Mouse (Mus musculus): Measurements from ENCODE around the gene Unc93a.
"Not testable (repeated sequence)": the region's sequence is repeated elsewhere in the genome, so short reads cannot be mapped to it uniquely, and the experiment has no call there.

Unc93a gene

DNA sequence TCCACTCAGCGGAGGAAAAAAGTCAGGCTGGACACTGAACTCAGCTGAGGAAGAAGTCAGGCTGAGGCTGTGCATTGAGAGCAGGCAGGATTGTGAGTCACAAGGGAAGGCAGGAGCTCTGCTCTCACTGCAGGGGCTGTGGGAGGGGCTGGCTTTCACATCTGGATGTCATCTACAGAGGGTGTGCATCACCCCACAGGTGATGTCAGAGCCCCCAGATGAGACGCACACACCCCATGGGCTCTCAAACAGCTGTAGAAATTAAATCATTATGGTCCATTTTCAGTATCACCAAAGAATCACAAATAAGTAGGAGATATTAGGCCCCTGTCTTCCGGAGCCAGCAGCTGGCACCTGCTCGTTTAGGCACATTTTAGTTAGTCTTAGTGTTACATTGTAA is at the start of gene Unc93a:
TSS of gene Unc93a (minus strand) at position 101 of the 400 bp plus-strand sequence.
- DNase-seq, result not testable (repeated sequence)

DNA sequence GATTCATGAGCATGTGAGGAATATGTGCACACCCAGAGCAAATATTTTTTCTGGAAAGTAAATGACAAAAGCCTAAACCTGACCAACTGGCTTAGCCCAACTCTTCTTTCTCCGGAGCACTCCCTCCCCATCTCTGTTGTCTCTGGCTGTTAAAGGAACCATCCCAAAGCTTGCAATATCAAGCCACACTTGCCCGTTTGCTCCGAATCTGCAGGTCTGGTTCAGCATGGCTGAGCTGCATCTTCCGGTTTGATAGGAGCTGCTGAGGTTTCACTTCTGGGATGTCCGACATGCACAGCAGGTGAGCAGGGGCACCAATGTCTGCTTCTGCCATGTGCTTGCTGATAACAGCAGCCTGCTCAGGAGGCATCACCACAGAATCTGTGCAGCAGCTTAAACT is 48.9 kb upstream of the Unc93a start:
- DNase-seq, result not testable (repeated sequence)

DNA sequence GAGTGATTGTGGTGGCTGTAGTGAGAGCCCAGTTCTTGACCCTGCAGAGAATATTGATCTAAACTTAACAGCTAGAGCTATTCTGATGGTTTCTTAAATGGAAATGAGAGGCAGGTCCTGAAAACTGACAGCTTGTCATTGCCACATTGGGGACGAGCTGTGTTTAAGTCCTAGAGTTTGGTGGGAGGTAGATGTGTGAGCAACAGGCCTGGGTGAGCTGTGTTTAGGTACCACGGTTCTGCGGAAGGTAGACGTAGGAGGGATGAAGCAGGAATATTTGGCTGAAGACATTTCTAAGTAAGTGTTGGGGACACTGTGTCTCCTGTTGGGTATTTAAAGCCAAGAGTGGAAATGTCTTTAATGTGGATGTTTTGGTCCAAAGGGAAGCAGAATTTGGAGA is 47.4 kb upstream of the Unc93a start:
- not testable (repeated sequence) for DNase-seq

DNA sequence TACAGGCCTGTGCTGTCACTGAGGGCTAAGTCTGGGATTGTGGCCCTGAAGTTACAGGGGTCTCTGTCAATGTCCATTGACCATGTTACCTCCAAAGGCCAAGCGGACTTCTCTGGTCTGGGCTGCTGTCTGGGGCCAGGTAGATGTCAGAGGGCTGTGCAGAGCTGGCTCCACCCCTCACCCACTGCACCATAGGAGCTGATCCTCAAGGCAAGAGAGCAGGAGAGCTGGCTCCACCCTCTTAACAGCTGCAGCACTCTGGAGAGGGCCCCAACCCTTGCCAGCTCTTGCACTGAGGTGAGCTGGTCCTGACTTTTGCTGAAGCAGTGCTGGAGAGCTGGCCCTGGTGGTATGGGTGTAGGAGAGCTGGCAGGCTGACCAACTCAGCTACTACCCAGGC is 46.2 kb upstream of the Unc93a start:
- not testable (repeated sequence) for DNase-seq

DNA sequence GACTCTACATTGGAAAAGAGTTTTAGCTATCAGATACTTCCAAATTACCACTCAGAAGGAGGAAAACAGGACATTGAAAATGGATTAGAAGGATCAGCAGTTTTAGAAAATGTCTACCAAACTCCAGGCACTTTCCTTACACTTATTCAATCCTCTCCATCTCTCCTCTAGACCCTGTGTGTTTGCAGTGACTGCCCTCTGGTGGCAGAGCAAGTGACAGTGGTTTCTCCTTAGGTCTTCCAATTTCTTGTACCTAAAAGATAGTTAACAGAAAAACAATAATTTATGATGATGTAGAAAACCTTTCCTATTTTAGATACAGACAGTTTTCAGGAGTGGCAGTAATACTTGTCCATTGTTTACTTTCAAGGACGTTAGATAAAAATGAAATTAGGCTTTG is 44.0 kb upstream of the Unc93a start:
- not testable (repeated sequence) for DNase-seq

DNA sequence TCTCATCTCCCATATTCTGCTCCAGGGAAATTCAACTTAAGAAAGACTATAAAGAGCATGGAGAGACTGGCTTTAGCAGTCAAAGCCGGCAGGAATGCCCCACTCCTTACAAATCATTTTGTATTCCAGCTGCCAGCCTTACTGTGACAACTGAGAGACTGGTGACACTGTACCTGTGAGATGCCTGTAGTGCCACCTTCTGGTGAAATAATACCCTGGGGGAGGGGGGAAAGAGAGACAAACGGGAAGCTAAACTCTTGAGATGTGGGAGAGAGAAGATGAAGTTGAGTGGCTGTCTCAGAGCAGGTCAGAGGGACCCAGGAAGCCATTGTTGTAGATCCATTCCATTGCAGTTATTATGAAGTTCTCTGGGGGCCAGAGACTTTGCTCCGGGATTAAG is 42.4 kb upstream of the Unc93a start:
- not testable (repeated sequence) for DNase-seq

DNA sequence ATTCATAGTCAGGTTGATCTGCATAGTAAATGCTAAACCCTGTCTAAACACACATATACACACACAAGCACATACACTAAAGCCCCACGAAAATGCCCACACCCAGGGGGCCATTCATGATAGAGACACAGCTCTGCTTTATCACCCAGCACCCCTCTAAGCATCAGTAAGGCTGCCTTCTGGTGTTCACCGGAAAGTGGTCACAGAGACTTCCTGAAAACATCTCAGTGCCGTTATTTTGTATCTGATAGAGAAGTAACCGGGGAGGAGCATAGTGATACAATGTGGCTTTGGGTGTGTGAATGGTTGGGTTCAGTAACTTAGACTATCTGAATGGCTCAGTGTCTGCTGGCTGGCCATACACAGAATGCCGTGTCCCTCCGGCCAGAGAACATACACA is 42.0 kb upstream of the Unc93a start:
- DNase-seq, result not testable (repeated sequence)

DNA sequence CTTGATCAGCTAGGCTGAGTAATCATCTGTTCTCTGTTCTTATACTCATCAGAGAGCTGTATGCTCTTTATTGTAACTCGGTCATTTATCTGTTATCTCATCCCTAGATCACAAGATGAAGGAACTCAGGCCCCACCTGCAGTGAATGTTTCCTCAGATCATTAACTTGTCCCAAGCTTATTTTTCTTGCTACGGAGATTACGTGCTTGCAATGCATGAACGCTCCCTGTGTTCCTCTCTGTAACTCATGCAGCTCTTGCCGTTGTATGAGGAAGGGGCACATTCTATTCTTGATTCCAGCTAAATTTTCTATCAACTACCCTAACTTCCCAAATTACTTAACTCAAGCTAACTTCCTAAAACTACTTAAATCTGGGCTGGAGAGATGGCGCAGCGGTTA is 14.5 kb upstream of the Unc93a start:
- not testable (repeated sequence) for DNase-seq

DNA sequence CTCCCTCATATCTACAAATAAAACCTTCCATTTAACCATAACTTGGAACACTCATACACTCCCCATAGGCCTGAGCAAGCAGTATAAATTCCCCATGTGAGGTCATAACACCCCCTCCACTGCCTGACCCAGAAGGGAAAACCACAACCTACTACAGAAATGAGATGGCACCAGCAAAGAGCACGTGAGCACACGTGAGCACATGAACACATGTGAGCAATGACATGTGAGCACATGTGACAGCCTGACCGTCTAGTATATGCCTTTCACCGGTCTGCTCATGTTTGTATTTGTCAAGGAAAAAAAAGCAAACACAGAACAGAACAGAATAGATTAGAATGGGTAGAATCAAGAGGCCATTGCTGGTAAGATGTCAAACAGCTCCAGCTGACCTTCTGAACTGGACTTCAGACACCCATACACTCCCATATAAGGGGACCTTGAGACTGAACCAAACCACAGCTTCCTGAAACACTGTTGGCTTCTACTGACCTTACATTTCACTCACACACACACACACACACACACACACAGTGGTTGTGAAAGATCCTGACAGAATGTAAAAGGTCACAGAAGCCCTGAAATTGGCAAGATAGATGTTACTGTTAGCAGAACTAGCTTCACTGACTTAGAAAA is 13.1 kb upstream of the Unc93a start:
- not testable (repeated sequence) for DNase-seq

DNA sequence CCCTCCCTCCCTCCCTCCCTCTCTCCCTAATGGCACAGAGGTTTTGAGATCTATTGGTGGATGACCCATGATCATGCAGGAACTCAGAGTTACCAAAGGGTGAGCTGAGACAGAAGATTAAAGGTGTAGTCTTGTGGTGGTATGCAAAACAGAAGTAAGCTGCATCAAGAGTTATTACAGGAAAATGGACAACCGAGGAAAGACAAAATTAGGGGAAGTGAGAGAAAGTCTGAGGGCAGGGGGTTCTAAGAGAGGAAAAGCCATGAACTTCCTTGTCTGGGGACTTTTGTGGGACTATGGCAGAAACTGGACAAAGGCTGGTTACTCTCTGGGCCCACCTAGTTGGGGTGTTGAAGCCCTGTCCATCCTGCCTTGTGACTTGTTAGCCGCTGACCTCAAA is 11.1 kb upstream of the Unc93a start:
- not testable (repeated sequence) for DNase-seq

DNA sequence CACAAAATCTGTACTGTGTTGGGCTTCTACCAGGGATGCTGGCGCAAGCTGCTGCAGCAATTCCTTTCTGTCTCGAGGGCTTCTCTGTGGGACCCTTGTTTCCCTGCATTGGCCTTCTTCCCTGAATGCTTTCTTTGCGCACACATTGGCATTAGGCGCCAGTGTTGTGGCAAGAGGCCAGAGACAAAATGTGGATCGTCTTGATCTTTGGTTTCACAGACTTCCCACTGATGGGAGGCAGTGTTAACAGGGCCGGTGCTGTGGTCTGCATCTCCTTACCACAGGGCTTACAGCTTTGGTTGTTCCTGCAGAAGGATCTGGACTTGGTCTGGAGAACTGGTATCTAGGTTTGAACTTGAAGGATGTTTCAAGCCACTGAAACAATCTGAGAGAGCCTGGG is 3.7 kb upstream of the Unc93a start:
- peak; percentile 10 to 24 for DNase-seq

DNA sequence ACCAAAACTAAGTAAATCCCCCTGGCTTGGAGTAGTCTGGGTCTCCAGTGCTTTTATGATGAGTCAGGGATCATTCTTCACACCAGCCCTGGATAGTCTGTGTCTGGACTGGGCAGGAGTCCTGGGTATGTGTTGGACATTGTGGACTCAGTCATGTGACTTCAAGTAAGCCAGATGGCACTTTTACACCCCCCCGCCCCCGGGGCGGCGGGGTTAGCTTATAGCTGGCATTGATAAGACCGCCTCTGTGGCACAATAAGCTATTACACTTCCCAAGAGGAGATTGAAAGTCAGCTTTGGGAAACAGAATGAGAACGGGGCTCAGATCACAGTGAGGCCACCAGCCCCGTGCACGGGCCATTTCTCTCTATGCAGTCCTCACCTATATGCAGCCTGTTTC is 742 bp upstream of the Unc93a start:
- DNase-seq, result peak; percentile 6 to 13

DNA sequence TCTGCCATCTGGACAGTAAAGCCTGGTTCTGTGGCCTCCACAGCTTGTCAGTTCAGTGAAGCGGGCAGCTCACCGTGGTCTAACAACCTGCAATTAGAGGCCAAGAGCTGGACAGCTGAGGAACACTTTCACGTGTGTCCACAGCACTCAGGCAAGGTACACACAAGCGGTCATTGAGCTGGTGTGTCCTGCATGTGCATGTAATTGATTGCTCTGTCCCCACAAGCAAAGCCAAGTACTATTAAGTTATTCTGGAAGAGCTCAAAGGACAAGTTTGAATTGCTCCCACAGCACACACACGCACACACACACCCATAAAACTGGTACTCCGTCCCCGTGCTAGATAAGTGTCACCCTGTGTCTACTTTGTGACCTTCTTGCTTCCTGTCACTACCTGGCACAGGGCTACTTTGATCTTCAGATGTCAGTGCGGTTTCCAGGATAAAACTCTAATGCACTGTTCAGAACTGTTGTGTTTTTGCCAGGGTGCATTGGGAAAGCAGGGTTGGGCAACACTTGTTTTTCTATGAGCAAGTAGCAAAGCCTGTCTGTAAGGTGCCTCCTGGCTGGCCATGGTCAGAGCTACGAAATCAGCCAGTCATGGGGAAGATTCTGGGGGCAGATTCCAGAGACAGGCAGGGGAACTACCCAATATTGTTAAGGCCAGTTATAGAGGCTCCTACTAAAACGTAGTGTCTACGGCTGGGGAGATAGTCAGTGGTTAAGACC is 1.7 kb downstream of the Unc93a start:
- DNase-seq, result not testable (repeated sequence)

DNA sequence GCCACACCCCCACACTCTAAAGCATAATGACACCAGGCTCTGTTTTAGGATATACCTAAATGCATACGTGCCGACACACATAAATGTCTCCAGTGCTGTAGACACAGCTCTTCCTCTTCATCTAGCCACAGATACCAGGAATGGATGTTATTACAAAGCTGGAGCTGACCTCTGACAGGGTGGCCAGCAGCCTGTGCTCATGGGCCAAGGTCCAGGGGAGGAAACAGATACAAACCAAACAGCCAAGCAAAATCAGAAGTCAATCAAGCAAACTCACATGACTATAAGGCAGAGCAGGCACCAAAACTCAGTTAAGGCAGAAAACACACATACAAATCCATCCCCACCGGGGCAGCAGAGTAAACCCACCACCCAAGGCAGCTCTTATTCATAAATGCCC is 2.3 kb downstream of the Unc93a start:
- not testable (repeated sequence) for DNase-seq

DNA sequence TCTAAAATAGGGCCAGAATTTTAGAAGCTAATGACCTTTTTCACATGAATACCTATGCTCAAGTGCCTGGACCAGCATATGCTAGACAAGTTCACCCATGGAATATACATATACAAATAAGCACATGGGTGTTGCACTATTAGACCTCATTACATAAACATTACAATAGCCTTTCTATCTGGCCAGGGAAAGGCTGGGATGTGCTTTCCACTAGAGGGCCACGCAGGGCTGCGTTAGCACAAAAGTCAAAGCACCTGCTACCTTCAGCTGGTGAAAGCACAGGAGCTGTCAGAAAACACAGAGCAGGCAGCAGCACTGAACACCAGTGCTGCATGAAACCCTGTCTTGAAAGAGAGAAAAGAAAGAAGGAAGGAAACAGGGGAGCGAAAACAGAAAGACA is 7.4 kb downstream of the Unc93a start:
- DNase-seq, result not testable (repeated sequence)

DNA sequence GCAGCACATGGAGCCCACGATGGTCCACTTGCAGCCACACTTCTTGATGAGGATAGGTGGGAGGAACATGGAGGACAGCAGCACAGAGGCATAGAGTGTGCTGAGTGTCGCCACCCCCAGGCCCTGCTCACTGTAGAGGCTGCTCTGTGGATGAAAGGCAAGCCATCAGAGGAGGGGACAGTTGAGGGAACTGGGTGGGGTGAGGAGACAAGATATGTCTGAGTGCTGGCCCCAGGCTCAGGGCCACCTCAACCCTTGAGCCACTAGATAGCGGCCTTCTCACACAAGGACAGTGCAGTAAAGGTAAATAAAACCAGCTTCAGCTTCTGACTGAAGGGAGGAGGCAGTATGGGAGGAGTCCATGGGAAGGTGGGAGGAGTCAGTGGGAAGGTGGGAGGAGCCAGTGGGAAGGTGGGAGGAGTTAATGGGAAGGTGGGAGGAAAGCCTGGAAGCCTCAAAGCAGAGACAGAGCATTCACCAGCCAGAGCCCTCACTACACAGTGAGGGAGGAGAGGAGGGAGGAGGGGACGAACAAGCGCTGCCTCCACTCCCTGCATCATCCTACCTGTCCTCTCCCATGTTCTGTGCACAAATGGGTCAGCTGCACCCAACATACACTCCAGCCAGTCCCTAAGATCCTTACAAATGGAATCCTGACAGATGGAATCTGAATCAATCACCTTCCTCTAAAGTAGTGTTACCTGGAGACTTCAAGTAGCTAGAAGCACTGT is 8.1 kb downstream of the Unc93a start:
- not testable (repeated sequence) for DNase-seq

DNA sequence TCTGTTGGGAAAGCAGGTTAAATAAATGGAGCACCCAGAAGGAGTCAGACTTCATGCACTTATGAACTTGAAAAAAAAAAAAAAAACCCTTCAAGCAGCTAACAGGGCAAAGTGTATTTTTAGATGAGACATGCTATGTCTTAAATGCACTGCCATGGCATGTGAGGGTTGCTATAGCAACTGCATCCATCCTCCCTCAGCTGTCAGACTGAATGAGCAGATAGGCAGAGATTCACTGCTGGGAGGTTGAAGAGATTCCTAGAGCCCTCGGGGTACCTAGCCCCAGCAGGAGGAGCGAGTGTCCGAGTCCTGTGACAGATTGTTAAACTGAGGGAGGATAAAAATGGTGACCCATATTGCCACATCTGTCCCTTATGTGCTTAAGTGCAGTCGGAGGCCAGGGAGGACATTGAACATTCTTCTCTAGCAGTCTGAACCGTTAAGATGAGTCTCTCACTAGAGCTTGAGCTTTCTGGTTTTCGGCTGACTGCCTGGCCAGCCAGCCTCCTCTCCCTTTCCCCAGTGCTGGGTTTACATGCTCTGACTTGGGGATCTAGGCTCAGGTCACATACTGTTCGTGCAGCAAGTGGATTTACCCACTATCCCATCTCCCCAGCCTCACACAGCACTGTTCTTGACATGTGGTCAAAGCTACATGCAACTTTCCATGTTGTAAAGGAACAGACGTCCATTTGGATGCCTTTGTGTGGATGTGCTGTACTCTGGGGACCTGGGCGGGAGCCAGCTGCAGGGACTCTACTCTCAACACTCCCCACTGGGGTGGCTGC is 18.9 kb downstream of the Unc93a start:
- DNase-seq, result not testable (repeated sequence)

DNA sequence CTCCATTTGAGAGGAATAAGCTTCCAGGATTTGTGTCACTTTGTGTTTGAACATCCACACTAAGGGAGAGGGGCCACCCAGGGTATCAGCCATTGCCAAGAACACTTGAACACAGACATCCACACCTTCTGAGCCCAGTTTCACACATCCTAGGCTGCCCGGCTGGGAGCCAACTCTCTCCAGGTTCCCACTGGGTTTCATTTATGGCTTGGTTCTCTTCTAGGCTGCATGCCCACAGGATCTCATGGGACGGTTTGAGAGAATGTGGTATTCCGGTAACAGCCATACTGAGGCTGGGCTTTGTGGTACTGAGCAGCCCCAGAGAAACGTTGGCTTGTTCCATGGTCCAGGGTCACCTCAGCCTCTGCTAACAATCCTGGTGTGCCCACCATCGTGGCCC is 25.0 kb downstream of the Unc93a start:
- DNase-seq, result peak; percentile 62 to 76

DNA sequence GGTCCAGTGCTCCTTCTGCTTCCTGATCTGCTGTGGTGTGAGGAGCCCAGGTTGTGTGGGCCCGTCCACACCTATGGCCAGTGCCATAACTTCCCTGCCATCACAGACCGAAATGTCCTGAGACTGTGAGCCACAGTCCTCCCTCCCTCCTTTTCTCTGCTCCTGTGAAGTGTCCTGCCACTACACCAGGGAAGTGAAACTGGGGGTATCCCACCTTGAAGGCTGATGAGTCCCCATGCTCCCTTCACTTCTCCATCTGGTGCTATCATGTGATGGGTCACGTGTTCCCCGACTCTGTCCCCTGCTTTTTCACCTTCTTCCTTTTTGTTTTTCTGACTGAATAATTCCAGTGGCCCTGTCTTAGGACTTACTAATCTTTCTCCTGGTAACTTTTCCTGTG is 38.6 kb downstream of the Unc93a start:
- DNase-seq, result not testable (repeated sequence)

DNA sequence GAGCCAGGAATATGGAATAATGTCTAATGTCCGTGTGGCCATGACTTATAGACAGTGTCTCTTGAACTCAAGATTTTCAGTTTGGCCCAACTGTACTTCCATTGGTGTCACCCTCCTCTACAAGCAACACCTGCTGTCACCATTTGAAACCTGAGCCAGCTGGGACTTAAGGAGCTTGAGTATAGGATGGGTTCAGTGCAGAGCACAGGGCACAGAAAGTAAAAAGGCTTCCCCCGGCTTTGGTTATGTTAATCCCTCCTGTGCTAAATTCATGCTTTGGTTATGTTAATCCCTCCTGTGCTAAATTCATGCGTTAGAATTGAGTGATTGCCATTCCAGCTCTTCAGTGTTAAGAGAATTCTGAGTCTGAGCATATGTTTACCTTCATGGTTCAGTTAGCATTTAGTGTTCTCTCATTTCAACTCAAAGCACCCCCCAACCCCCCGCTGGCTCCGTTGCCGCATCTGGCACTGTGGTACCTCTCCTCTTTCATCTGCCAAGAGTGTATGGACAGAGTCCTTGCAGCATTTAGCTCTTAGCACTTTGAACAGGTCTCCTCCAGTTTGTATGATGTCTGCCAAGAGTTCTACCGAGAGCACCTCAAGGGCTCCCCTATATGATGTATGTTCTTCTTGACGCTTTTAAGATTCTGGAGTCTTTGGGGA is 39.4 kb downstream of the Unc93a start:
- not testable (repeated sequence) for DNase-seq

DNA sequence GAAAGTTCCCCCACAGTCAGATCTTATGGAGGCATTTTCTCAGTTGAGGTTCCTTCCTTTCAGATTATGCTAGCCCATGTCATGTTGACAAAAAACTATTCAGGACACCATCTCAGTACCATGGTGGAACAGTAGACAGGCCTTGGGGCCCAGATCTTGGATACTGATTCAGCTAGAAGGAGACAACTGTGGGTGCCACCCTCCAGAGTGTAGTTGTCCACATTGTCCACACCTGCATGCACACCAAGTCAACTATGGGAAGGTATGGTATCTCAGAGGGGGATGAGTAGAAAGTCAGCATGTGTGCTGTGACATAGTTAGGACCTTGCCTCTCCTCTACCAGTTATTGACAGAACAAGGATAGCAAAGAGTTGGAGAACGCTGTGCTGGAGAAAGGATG is 40.1 kb downstream of the Unc93a start:
- DNase-seq, result not testable (repeated sequence)

DNA sequence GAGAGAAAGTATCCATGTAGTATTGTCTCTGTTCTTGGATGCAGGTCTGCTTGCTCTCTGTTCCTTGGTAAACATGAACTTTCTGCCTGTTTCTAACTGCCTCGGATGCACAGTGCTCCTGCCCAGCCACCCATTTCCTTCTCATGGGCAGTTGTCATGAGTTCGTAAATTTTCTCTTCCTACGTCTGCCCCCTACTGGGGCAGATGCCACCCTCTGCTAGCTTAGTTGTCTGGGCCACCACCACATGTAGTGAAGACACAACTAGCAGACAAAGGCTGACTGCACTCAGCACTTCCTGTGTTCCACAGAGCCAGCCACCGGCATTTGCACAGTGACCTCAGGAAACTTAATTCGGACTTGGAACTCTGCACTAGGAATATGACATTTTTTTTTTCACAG is 62.4 kb downstream of the Unc93a start:
- DNase-seq, result not testable (repeated sequence)

Data from cerebellum, postnatal 25 days (tissue).